Mouse (Mus musculus) urinary bladder, adult 2 months (tissue): Measurements from ENCODE around the gene Hcn2. TPM values are rescaled to one million over a fixed set of nuclear protein-coding genes. Genes with fewer than 3 reads are reported as not detected.

ENCODE experiments used
- DNase-seq: peaks from one replicate; pipeline ENCODE4 v3.0.0; 2022; ENCODE audit warnings: low spot score
- polyA plus RNA-seq: library from polyadenylated mRNA; depleted of rRNA; stranded (reverse); fragments of >200 nt; gene quantifications from 2 replicates; pipeline ENCODE4 v1.2.3, GENCODE M21; 2012

Hcn2 gene
- polyA plus RNA-seq, 1 experiment: 0.96 TPM

GRCm38 (mm10) chr10:79708668-79709067 lies 7.8 kb upstream of the Hcn2 start:
- DNase-seq: no peak

GRCm38 (mm10) chr10:79709307-79709706 lies 7.1 kb upstream of the Hcn2 start:
- no peak for DNase-seq

GRCm38 (mm10) chr10:79712029-79712428 lies 4.4 kb upstream of the Hcn2 start:
- DNase-seq: no peak

GRCm38 (mm10) chr10:79712499-79713126 lies 3.8 kb upstream of the Hcn2 start:
- peak; percentile 65 for DNase-seq

- DNase-seq: no peak
Observed at GRCm38 (mm10) chr10:79713163-79713562, 3.3 kb upstream of the Hcn2 start.

GRCm38 (mm10) chr10:79714996-79715395 lies 1.4 kb upstream of the Hcn2 start:
- no peak for DNase-seq

GRCm38 (mm10) chr10:79716988-79717355 lies 538 bp downstream of the Hcn2 start:
- peak; percentile 27 for DNase-seq

- peak; percentile 45 for DNase-seq
Observed at GRCm38 (mm10) chr10:79717640-79718357, 1.4 kb downstream of the Hcn2 start.

GRCm38 (mm10) chr10:79721089-79721488 lies 4.7 kb downstream of the Hcn2 start:
- DNase-seq: no peak

GRCm38 (mm10) chr10:79723047-79723446 lies 6.6 kb downstream of the Hcn2 start:
- DNase-seq: no peak

GRCm38 (mm10) chr10:79723692-79724091 lies 7.3 kb downstream of the Hcn2 start:
- no peak for DNase-seq

GRCm38 (mm10) chr10:79726090-79726489 lies 9.7 kb downstream of the Hcn2 start:
- no peak for DNase-seq

- no peak for DNase-seq
Observed at GRCm38 (mm10) chr10:79728323-79729249, 12.2 kb downstream of the Hcn2 start.

GRCm38 (mm10) chr10:79729357-79729965 lies 13.0 kb downstream of the Hcn2 start:
- DNase-seq: no peak

- no peak for DNase-seq
Observed at GRCm38 (mm10) chr10:79732500-79732899, 16.1 kb downstream of the Hcn2 start.

GRCm38 (mm10) chr10:79733847-79734246 lies 17.4 kb downstream of the Hcn2 start:
- DNase-seq: no peak

- no peak for DNase-seq
Observed at GRCm38 (mm10) chr10:79735361-79735760, 18.9 kb downstream of the Hcn2 start.

GRCm38 (mm10) chr10:79736706-79737105 lies 20.3 kb downstream of the Hcn2 start:
- DNase-seq: no peak

- DNase-seq: no peak
Observed at GRCm38 (mm10) chr10:79738259-79738658, 21.8 kb downstream of the Hcn2 start.

GRCm38 (mm10) chr10:79739234-79739633 lies 22.8 kb downstream of the Hcn2 start:
- no peak for DNase-seq

GRCm38 (mm10) chr10:79740863-79741262 lies 24.4 kb downstream of the Hcn2 start:
- no peak for DNase-seq

- no peak for DNase-seq
Observed at GRCm38 (mm10) chr10:79743161-79743560, 26.7 kb downstream of the Hcn2 start.
